Mouse (Mus musculus) layer of hippocampus, adult 8-10 months (tissue): Measurements from ENCODE around the gene Ddx5. TPM values are rescaled to one million over a fixed set of nuclear protein-coding genes. Genes with fewer than 3 reads are reported as not detected.

Source experiments
- microRNA-seq, 2 experiments: library from miRNA; unstranded; fragments of <30 nt; microRNA quantifications; one replicate each; pipeline ENCODE4 v1.2.0; 2022
- total RNA-seq, 4 experiments: library from RNA; stranded (reverse); gene quantifications; 2 replicates each; pipeline ENCODE4 v1.2.4; 2022

Gene Ddx5
- total RNA-seq, 4 experiments from 2014 or later = 697 to 742 (median 710) TPM

Small RNA genes lying within 50 kb of the gene (microRNA-seq; reads per million reads assigned to microRNA genes)
- gene Gm25994 = 0 reads per million in 2 experiments
- gene Mir3064 = 15.3 to 21.0 reads per million in 2 experiments

Other genes with a start within 250 kb of the Ddx5 start
- 100 to 1,000 TPM; 135 to 153 (median 142) TPM for gene Tex2, start 175.8 kb downstream of the Ddx5 start, total RNA-seq
- 10 to 100 TPM; 16.0 to 21.1 (median 18.0) TPM for gene Pecam1, start 38.6 kb downstream of the Ddx5 start, total RNA-seq
- gene Milr1, start 38.0 kb downstream of the Ddx5 start, total RNA-seq = 1 to 10 TPM in 2 of 4 experiments, not detected in 2; 4.9 to 6.2 TPM
- gene Polg2, start 9.6 kb downstream of the Ddx5 start, total RNA-seq = 1 to 10 TPM; 3.4 to 5.6 (median 3.7) TPM
- gene Cep95, start 67 bp upstream of the Ddx5 start, total RNA-seq = 10 to 100 TPM in 3 of 4 experiments, 1 to 10 TPM in 1; 9.1 to 15.6 (median 13.8) TPM
- 10 to 100 TPM; 26.1 to 32.9 (median 28.6) TPM for gene Smurf2, start 131.5 kb upstream of the Ddx5 start, total RNA-seq
- 10 to 100 TPM; 17.5 to 23.7 (median 21.7) TPM for gene Kpna2, start 210.4 kb upstream of the Ddx5 start, total RNA-seq
- gene 1810010H24Rik, start 236.5 kb upstream of the Ddx5 start, total RNA-seq = 1 to 10 TPM; 2.0 to 4.8 (median 4.7) TPM